Mouse (Mus musculus): ENCODE data around the gene Slc16a7. TPM values are rescaled to one million over a fixed set of nuclear protein-coding genes. Genes with fewer than 3 reads are reported as not detected.

The Slc16a7 gene
- polyA plus RNA-seq, 1 experiment from 2014 or later: 7.3 TPM

- no peaks in the 10 kb centered on the region for H3K27me3 ChIP-seq
- no peak for ATAC-seq (replicated peaks; ENCODE audit: low FRiP score)
- H3K9ac ChIP-seq: no peak overlapping the region
- no peak overlapping the region for H3K27ac ChIP-seq
- H3K4me2 ChIP-seq: no peak overlapping the region
- no peaks in the 10 kb centered on the region for H3K9me3 ChIP-seq (replicated peaks)
- no peaks in the 10 kb centered on the region for H3K36me3 ChIP-seq
- no peaks in the 10 kb centered on the region for H3K4me1 ChIP-seq
- WGBS: 44% methylated on average over 6 of the region's 6 CpGs
- no peak overlapping the region for H3K4me3 ChIP-seq (replicated peaks)
Observed at GRCm38 (mm10) chr10:125317317-125317716, 71.9 kb downstream of the Slc16a7 start.

- 86% methylated on average over 2 of the region's 2 CpGs for WGBS
- H3K9me3 ChIP-seq (replicated peaks): no peaks in the 10 kb centered on the region; the same call in 1 of the 2 replicates
- no peak overlapping the region for H3K4me3 ChIP-seq (replicated peaks)
- no peak overlapping the region for H3K27ac ChIP-seq
- no peak overlapping the region for H3K9ac ChIP-seq
- no peaks in the 10 kb centered on the region for H3K4me1 ChIP-seq
- no peak overlapping the region for H3K4me2 ChIP-seq
- H3K27me3 ChIP-seq: no peaks in the 10 kb centered on the region
- H3K36me3 ChIP-seq: no peaks in the 10 kb centered on the region
- no peak for ATAC-seq (replicated peaks; ENCODE audit: low FRiP score)
Observed at GRCm38 (mm10) chr10:125310855-125311254, 78.4 kb downstream of the Slc16a7 start.

DNA sequence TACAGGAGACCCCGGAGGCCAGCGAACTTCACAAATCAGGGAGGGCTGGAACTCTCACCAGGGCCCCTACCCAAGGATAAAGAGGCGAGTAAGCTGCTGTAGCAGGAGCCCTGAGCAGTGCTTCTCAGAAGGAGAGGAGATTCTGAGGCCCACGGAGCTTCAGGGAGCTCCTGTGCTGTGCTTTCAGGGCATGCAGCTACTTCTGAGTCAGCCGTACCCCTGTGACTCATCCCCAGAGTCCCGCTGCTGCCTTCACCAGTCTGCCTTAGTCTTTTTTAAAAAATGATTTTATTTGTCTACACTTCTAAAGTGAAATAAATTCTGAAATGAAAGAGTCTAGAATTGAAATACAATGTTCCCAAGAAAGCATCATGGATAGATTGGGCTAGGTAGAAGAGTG, 91.2 kb downstream of the Slc16a7 start:
- ATAC-seq (replicated peaks; ENCODE audit: low FRiP score): no peak

DNA sequence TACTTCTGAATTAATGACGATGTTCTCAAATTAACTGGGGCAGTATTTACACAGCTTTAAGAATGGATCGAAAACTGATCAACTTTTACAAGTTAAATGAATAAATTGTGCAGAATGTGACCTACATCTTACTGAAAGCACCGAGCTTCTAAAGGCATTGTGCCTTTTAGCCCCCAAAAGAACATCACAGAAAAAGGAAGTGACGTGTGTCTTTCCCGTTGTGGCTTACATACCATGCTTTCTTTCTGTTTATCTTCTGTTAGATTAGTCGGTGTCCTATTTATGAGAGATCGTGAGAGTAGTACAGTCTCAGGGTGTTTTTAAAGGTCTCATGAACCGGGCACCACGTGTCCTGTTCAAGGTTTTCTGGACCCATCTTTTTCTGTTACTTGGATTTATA, 98.9 kb downstream of the Slc16a7 start:
- 89% methylated on average over 9 of the region's 9 CpGs for WGBS
- no peak overlapping the region for H3K9ac ChIP-seq
- no peak for ATAC-seq (replicated peaks; ENCODE audit: low FRiP score)
- no peaks in the 10 kb centered on the region for H3K9me3 ChIP-seq (replicated peaks)
- H3K36me3 ChIP-seq: no peaks in the 10 kb centered on the region
- no peak overlapping the region for H3K27ac ChIP-seq
- H3K4me1 ChIP-seq: no peaks in the 10 kb centered on the region
- no peaks in the 10 kb centered on the region for H3K27me3 ChIP-seq
- H3K4me3 ChIP-seq (replicated peaks): no peak overlapping the region
- H3K4me2 ChIP-seq: no peak overlapping the region

More for the DNA sequence above, 91.2 kb downstream of the Slc16a7 start:
- Histone ChIP-seq H3K4me2 (no peak overlapping the region), H3K27me3 (no peaks in the 10 kb centered on the region), H3K36me3 (no peaks in the 10 kb centered on the region), H3K9ac (no peak overlapping the region), H3K27ac (no peak overlapping the region), H3K4me1 (no peaks in the 10 kb centered on the region), H3K9me3 (replicated peaks) (no peaks in the 10 kb centered on the region), H3K4me3 (replicated peaks) (no peak overlapping the region)
- WGBS: 72% methylated on average over 6 of the region's 6 CpGs

- Histone ChIP-seq H3K4me2 (no peak overlapping the region), H3K36me3 (no peaks in the 10 kb centered on the region), H3K4me3 (replicated peaks) (no peak overlapping the region), H3K9ac (no peak overlapping the region), H3K4me1 (no peaks in the 10 kb centered on the region), H3K9me3 (replicated peaks) (no peaks in the 10 kb centered on the region), H3K27me3 (no peaks in the 10 kb centered on the region), H3K27ac (no peak overlapping the region)
- WGBS: 76% methylated on average over 6 of the region's 6 CpGs
- no peak for ATAC-seq (replicated peaks; ENCODE audit: low FRiP score)
Observed at GRCm38 (mm10) chr10:125288560-125288959, 100.7 kb downstream of the Slc16a7 start.

- no peak overlapping the region for H3K9ac ChIP-seq
- H3K36me3 ChIP-seq: no peaks in the 10 kb centered on the region
- no peaks in the 10 kb centered on the region for H3K4me1 ChIP-seq
- no peaks in the 10 kb centered on the region for H3K27me3 ChIP-seq
- no peaks in the 10 kb centered on the region for H3K9me3 ChIP-seq (replicated peaks)
- no peak overlapping the region for H3K27ac ChIP-seq
- H3K4me3 ChIP-seq (replicated peaks): no peak overlapping the region
- H3K4me2 ChIP-seq: no peak overlapping the region
- WGBS: 78% methylated on average over 5 of the region's 5 CpGs
- ATAC-seq (replicated peaks; ENCODE audit: low FRiP score): no peak
Observed at GRCm38 (mm10) chr10:125285386-125285785, 103.9 kb downstream of the Slc16a7 start.

DNA sequence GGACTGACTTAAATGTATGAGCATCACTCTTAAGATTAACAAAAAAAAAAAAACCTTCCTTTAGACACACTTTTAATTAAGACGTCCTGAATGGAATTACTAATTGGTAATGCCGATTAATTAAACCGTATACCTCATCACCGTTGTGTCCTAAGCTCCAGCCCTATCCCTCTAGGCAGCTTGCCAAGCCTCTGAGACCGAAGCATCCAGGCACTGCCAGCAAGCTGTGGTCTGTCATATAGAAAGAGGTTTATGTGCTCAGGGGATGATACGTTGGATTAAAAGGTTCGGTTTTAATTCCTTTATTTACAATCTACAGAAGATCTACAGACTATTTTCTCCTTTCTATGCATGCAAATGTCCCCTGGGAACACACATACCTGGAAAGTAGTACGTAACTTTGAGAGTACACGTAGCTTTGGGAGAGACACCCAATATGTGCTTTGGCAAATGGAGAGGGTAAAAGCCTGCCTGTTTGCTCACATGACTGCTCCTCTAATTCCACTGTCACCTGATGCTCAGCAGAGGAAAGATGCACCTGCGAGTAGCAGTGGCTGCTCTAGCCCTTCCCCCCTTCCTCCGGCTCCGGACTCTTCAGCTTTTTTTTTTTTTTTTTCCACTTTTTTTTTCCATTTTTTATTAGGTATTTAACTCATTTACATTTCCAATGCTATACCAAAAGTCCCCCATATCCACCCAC, 114.0 kb downstream of the Slc16a7 start:
- no peaks in the 10 kb centered on the region for H3K9me3 ChIP-seq (replicated peaks)
- no peak overlapping the region for H3K27ac ChIP-seq
- no peaks in the 10 kb centered on the region for H3K36me3 ChIP-seq
- H3K27me3 ChIP-seq: no peaks in the 10 kb centered on the region
- no peak overlapping the region for H3K9ac ChIP-seq
- no peak for ATAC-seq (replicated peaks; ENCODE audit: low FRiP score)
- WGBS: 87% methylated on average over 12 of the region's 12 CpGs
- H3K4me3 ChIP-seq (replicated peaks): no peak overlapping the region
- no peak overlapping the region for H3K4me2 ChIP-seq
- 0 out of 2 replicates have a peak, but pooled peaks cover 9% of the 10 kb centered on the region for H3K4me1 ChIP-seq

DNA sequence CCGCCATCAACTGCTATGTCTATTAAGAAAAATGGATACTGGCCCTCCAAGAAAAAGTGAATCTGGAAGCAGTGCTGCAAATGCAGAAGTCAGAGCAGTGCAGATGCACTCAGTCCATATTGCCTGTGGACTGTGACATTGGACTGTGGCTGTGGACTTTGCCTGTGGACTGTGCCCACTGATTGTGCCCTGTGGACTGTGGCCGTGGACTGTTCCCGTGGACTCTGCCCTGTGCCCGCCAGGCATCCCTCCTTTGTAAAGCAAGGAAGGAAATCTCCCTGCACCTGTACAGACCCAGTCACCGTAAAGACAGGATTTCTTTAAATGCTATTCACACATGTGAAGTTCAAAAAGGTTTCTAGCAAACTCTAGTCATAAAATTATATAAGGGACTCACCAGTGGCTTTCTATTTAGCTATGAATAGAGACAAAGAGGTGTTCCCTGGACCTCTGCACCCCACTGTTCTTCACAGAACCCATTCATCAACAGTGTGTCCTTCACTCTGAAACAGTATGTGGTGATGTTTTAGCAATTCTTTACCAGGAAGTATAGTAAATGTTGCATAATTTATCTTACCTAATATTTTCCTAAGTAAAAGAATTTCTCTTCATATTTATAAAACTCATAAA, 114.6 kb downstream of the Slc16a7 start:
- Histone ChIP-seq H3K4me3 (replicated peaks) (no peak overlapping the region), H3K4me1 (0 out of 2 replicates have a peak, but pooled peaks cover 9% of the 10 kb centered on the region), H3K27ac (no peak overlapping the region), H3K36me3 (no peaks in the 10 kb centered on the region), H3K27me3 (no peaks in the 10 kb centered on the region), H3K4me2 (no peak overlapping the region), H3K9ac (no peak overlapping the region), H3K9me3 (replicated peaks) (no peaks in the 10 kb centered on the region)
- WGBS: 91% methylated on average over 5 of the region's 5 CpGs
- no peak for ATAC-seq (replicated peaks; ENCODE audit: low FRiP score)

- 0 out of 2 replicates have a peak, but pooled peaks cover 9% of the 10 kb centered on the region for H3K4me1 ChIP-seq
- H3K4me2 ChIP-seq: no peak overlapping the region
- no peak overlapping the region for H3K9ac ChIP-seq
- no peaks in the 10 kb centered on the region for H3K36me3 ChIP-seq
- no peak for ATAC-seq (replicated peaks; ENCODE audit: low FRiP score)
- no peak overlapping the region for H3K27ac ChIP-seq
- 53% methylated on average over 7 of the region's 7 CpGs for WGBS
- no peaks in the 10 kb centered on the region for H3K27me3 ChIP-seq
- no peaks in the 10 kb centered on the region for H3K9me3 ChIP-seq (replicated peaks)
- no peak overlapping the region for H3K4me3 ChIP-seq (replicated peaks)
Observed at GRCm38 (mm10) chr10:125273759-125274158, 115.5 kb downstream of the Slc16a7 start.

DNA sequence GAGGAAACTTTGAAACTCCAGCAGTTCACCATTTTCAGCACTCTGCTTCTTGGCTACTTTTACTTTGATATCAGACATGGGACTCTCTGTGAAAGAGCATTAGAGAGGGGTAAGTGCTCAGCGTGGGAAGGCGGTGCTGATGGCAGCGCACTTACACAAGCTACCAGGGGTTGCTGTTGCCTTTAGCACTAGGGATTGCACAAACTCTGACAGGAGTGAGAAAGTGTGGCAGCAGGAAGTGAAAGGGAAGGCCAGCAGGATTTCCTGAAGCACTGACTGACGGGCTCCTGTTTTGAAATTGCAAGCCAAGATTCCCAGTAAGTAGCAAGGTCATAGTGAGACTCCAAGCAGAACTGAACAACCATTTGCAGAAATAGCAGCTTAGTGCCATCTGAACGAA, 117.8 kb downstream of the Slc16a7 start:
- Histone ChIP-seq H3K9ac (no peak overlapping the region), H3K27ac (no peak overlapping the region), H3K9me3 (replicated peaks) (no peaks in the 10 kb centered on the region), H3K4me2 (no peak overlapping the region), H3K27me3 (no peaks in the 10 kb centered on the region), H3K4me1 (0 out of 2 replicates have a peak, but pooled peaks cover 9% of the 10 kb centered on the region), H3K36me3 (no peaks in the 10 kb centered on the region), H3K4me3 (replicated peaks) (no peak overlapping the region)
- 72% methylated on average over 5 of the region's 5 CpGs for WGBS
- ATAC-seq (replicated peaks; ENCODE audit: low FRiP score): no peak

- no peak for ATAC-seq (replicated peaks; ENCODE audit: low FRiP score)
- H3K4me1 ChIP-seq: 0 out of 2 replicates have a peak, but pooled peaks cover 9% of the 10 kb centered on the region
- H3K4me2 ChIP-seq: no peak overlapping the region
- H3K27ac ChIP-seq: no peak overlapping the region
- no peaks in the 10 kb centered on the region for H3K27me3 ChIP-seq
- no peak overlapping the region for H3K9ac ChIP-seq
- no peaks in the 10 kb centered on the region for H3K9me3 ChIP-seq (replicated peaks)
- 66% methylated on average over 5 of the region's 5 CpGs for WGBS
- H3K36me3 ChIP-seq: no peaks in the 10 kb centered on the region
- no peak overlapping the region for H3K4me3 ChIP-seq (replicated peaks)
Observed at GRCm38 (mm10) chr10:125270266-125270665, 119.0 kb downstream of the Slc16a7 start.

- H3K9me3 ChIP-seq (replicated peaks): no peaks in the 10 kb centered on the region
- 72% methylated on average over 4 of the region's 4 CpGs for WGBS
- no peaks in the 10 kb centered on the region for H3K4me1 ChIP-seq
- no peaks in the 10 kb centered on the region for H3K36me3 ChIP-seq
- no peak overlapping the region for H3K4me2 ChIP-seq
- no peak for ATAC-seq (replicated peaks; ENCODE audit: low FRiP score)
- H3K9ac ChIP-seq: no peak overlapping the region
- no peak overlapping the region for H3K27ac ChIP-seq
- H3K27me3 ChIP-seq: no peaks in the 10 kb centered on the region
- no peak overlapping the region for H3K4me3 ChIP-seq (replicated peaks)
Observed at GRCm38 (mm10) chr10:125266322-125266721, 122.9 kb downstream of the Slc16a7 start.

Data from kidney, embryonic 15.5 days (tissue).